Mouse (Mus musculus): Measurements from ENCODE around the gene Nat8f1. TPM values are rescaled to one million over a fixed set of nuclear protein-coding genes. Genes with fewer than 3 reads are reported as not detected.
"Not testable (repeated sequence)": the region's sequence is repeated elsewhere in the genome, so short reads cannot be mapped to it uniquely, and the experiment has no call there.

The Nat8f1 gene
- polyA plus RNA-seq, 1 experiment from 2014 or later: 3.6 TPM

DNA sequence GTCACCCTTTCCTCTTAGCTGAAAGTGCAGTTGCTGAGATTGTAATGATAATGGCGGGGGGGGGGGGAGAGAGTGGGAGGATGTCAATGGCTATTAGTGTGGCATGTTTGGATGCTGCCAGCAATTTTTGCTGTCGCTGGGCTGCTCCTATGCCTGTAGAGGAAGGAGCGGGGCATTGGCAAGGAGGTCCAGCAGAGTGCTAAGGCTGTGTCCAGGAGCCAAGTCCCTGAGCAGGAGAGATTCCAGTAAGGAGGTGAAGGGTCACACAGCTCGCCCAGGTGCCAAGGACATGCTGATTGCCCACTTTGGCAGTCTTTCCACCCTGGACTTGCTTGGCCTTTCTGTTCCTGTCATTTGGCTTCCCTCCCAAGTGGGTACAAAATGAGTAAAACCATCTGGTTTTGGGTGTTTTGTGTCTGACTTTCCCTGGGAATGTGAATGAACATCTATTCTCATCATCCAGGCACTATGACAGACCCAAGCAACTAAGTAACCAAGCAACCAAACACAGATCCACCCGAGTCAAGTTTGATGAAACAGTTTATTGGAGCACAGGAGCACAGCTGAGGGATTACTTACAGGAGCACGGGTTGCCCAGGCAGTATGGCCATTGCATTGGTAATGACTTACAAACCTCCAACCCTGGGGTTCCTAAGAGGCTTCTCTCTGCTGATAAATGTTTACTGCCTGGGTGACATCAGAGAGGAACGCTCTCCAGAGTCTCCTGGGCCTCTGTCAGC is 50.4 kb downstream of the Nat8f1 start:
- H3K4me1 ChIP-seq (ENCODE audit: control insufficient read depth, insufficient read depth, low read length); H3K4me3 ChIP-seq (ENCODE audit: low read depth, low read length); H3K4me2 ChIP-seq; H3K9me3 ChIP-seq (replicated peaks; ENCODE audit: control insufficient read depth, low read length); ATAC-seq (replicated peaks; ENCODE audit: insufficient number of reproducible peaks, low FRiP score, low TSS enrichment); H3K36me3 ChIP-seq (ENCODE audit: control insufficient read depth, insufficient read depth, low read length); H3K27ac ChIP-seq (ENCODE audit: low read depth, low read length); H3K27me3 ChIP-seq (ENCODE audit: control insufficient read depth, insufficient read depth, low read length); H3K9ac ChIP-seq (ENCODE audit: low read depth, low read length): not testable (repeated sequence)
- 68% methylated on average over 5 of the region's 7 CpGs for WGBS (ENCODE audit: insufficient replicate concordance)

DNA sequence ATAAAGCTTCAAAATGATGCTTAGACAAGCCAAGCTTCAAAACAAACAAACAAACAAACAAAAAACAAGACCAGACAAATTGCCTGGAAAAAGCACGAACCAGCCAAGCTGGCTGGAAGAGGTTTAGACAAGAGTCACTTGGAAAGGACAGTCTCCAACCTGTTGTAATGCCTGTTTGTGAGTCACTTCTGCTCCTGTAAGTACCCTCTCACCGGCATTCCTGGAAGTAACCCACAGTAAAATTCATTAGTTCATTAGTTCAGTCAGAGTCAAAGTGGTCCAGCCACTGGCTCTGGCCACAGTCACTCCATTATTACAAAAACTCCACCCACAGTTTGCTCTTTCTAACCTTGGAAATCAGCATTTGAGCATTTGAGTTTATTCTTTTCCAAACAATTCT is 51.6 kb downstream of the Nat8f1 start:
- WGBS (ENCODE audit: insufficient replicate concordance): 80% methylated on average over 2 of the region's 2 CpGs
- Histone ChIP-seq H3K4me3 (ENCODE audit: low read depth, low read length) (no peak overlapping the region), H3K9me3 (replicated peaks; ENCODE audit: control insufficient read depth, low read length) (no peaks in the 10 kb centered on the region), H3K27me3 (ENCODE audit: control insufficient read depth, insufficient read depth, low read length) (no peaks in the 10 kb centered on the region), H3K9ac (ENCODE audit: low read depth, low read length) (no peak overlapping the region), H3K4me1 (ENCODE audit: control insufficient read depth, insufficient read depth, low read length) (no peaks in the 10 kb centered on the region), H3K36me3 (ENCODE audit: control insufficient read depth, insufficient read depth, low read length) (no peaks in the 10 kb centered on the region), H3K27ac (ENCODE audit: low read depth, low read length) (no peak overlapping the region), H3K4me2 (no peak overlapping the region)
- no peak for ATAC-seq (replicated peaks; ENCODE audit: insufficient number of reproducible peaks, low FRiP score, low TSS enrichment)

DNA sequence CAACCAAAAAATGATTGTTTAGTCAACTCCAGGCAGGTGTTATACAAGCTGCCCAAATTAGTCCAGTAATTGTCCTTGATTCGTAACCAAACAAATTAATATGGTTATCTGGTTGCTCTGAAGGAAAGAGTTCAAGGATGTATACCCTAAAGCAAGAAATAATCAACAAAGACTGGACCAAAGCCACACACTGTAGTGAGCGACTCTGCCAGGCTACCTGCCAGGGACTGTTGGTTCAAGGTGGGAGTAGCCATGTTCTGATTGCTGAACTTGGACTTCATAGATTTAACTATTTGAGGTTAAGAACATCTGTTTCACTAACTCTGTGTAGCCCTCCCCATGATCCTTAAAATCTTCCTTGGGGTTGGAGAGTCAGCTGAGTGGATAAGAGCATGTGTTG is 52.4 kb downstream of the Nat8f1 start:
- 78% methylated on average over 2 of the region's 2 CpGs for WGBS (ENCODE audit: insufficient replicate concordance)

DNA sequence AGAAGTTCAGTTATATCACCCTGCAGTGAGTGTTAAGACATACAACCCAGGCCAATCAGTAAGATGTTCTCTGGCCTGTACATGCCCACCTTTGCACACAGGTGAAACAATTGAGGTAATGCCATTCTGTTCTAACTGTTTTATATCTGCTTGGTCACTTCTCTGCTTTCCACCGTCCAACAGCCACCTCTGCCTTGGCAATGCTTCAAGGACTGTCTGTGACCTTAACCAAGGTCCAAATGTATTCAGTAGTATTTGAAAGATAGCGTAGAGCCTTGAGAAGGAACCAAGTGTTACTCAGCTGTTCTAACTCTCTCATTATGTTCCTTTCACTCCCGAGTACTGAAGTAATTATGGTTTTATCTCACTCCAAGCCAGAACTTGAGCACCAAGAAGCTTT is 52.9 kb downstream of the Nat8f1 start:
- ATAC-seq (replicated peaks; ENCODE audit: insufficient number of reproducible peaks, low FRiP score, low TSS enrichment): no peak
- no peaks in the 10 kb centered on the region for H3K9me3 ChIP-seq (replicated peaks; ENCODE audit: control insufficient read depth, low read length)
- 67% methylated on average over 3 of the region's 3 CpGs for WGBS (ENCODE audit: insufficient replicate concordance)

More for the DNA sequence above, 52.4 kb downstream of the Nat8f1 start:
- Histone ChIP-seq H3K9me3 (replicated peaks; ENCODE audit: control insufficient read depth, low read length) (no peaks in the 10 kb centered on the region), H3K9ac (ENCODE audit: low read depth, low read length) (no peak overlapping the region), H3K4me2 (no peak overlapping the region), H3K4me1 (ENCODE audit: control insufficient read depth, insufficient read depth, low read length) (no peaks in the 10 kb centered on the region), H3K36me3 (ENCODE audit: control insufficient read depth, insufficient read depth, low read length) (no peaks in the 10 kb centered on the region), H3K4me3 (ENCODE audit: low read depth, low read length) (no peak overlapping the region), H3K27me3 (ENCODE audit: control insufficient read depth, insufficient read depth, low read length) (no peaks in the 10 kb centered on the region), H3K27ac (ENCODE audit: low read depth, low read length) (no peak overlapping the region)
- ATAC-seq (replicated peaks; ENCODE audit: insufficient number of reproducible peaks, low FRiP score, low TSS enrichment): no peak

DNA sequence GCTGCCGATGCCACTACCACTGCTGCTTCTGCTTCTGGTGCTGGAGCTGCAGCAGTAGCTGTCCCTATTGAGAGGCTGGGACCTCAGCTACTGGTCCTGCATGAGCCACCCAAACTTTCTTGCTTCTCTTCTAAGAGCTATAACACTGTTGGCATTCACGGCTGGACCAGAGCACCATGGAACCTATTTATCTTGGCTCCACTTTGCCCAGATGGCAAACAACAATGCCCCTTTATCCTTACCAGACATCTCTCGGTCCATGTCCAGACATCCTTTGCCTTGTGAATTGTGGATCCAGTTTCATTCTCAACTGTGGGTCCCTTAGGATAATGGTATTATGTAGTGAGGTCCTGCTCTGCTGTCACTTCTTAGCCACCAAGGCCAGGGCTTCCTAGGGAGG is 54.2 kb downstream of the Nat8f1 start:
- H3K4me3 ChIP-seq (ENCODE audit: low read depth, low read length): no peak overlapping the region
- H3K9ac ChIP-seq (ENCODE audit: low read depth, low read length): no peak overlapping the region
- no peak overlapping the region for H3K4me2 ChIP-seq
- H3K27me3 ChIP-seq (ENCODE audit: control insufficient read depth, insufficient read depth, low read length): no peaks in the 10 kb centered on the region
- no peak for ATAC-seq (replicated peaks; ENCODE audit: insufficient number of reproducible peaks, low FRiP score, low TSS enrichment)
- H3K36me3 ChIP-seq (ENCODE audit: control insufficient read depth, insufficient read depth, low read length): no peaks in the 10 kb centered on the region
- no peaks in the 10 kb centered on the region for H3K9me3 ChIP-seq (replicated peaks; ENCODE audit: control insufficient read depth, low read length)
- WGBS (ENCODE audit: insufficient replicate concordance): 73% methylated on average over 3 of the region's 3 CpGs
- H3K4me1 ChIP-seq (ENCODE audit: control insufficient read depth, insufficient read depth, low read length): no peaks in the 10 kb centered on the region
- no peak overlapping the region for H3K27ac ChIP-seq (ENCODE audit: low read depth, low read length)

More for the DNA sequence above, 52.9 kb downstream of the Nat8f1 start:
- Histone ChIP-seq H3K36me3 (ENCODE audit: control insufficient read depth, insufficient read depth, low read length) (no peaks in the 10 kb centered on the region), H3K4me1 (ENCODE audit: control insufficient read depth, insufficient read depth, low read length) (no peaks in the 10 kb centered on the region), H3K4me2 (no peak overlapping the region), H3K27ac (ENCODE audit: low read depth, low read length) (no peak overlapping the region), H3K27me3 (ENCODE audit: control insufficient read depth, insufficient read depth, low read length) (no peaks in the 10 kb centered on the region), H3K4me3 (ENCODE audit: low read depth, low read length) (no peak overlapping the region), H3K9ac (ENCODE audit: low read depth, low read length) (no peak overlapping the region)

Other genes starting within 250 kb of the Nat8f1 start
- gene Nat8f7, start 202.5 kb downstream of the Nat8f1 start, polyA plus RNA-seq (2014; fragmentation: Nextera tagmentation; extraction: Ambion mirVana): not detected in 2 replicates
- gene Nat8f3, start 149.9 kb downstream of the Nat8f1 start, polyA plus RNA-seq (2014; fragmentation: Nextera tagmentation; extraction: Ambion mirVana): 0.31 and 0.37 TPM in 2 replicates
- not detected in 2 replicates for gene Nat8f6, start 94.7 kb downstream of the Nat8f1 start, polyA plus RNA-seq (2014; fragmentation: Nextera tagmentation; extraction: Ambion mirVana)
- not detected in 2 replicates for gene Nat8f5, start 94.7 kb downstream of the Nat8f1 start, polyA plus RNA-seq (2014; fragmentation: Nextera tagmentation; extraction: Ambion mirVana)
- not detected in 2 replicates for gene Nat8, start 83.6 kb downstream of the Nat8f1 start, polyA plus RNA-seq (2014; fragmentation: Nextera tagmentation; extraction: Ambion mirVana)
- gene Nat8f2, start 46.5 kb downstream of the Nat8f1 start, polyA plus RNA-seq (2014; fragmentation: Nextera tagmentation; extraction: Ambion mirVana): not detected in 2 replicates
- 1.6 and 2.3 TPM in 2 replicates for gene Nat8f4, start 10.8 kb downstream of the Nat8f1 start, polyA plus RNA-seq (2014; fragmentation: Nextera tagmentation; extraction: Ambion mirVana)
- 21.7 and 22.8 TPM in 2 replicates for gene Tprkb, start 3.8 kb downstream of the Nat8f1 start, polyA plus RNA-seq (2014; fragmentation: Nextera tagmentation; extraction: Ambion mirVana)
- 41.6 and 52.1 TPM in 2 replicates for gene Dusp11, start 46.0 kb upstream of the Nat8f1 start, polyA plus RNA-seq (2014; fragmentation: Nextera tagmentation; extraction: Ambion mirVana)
- gene Figla, start 100.5 kb upstream of the Nat8f1 start, polyA plus RNA-seq (2014; fragmentation: Nextera tagmentation; extraction: Ambion mirVana): not detected in 2 replicates
- gene Add2, start 113.0 kb upstream of the Nat8f1 start, polyA plus RNA-seq (2014; fragmentation: Nextera tagmentation; extraction: Ambion mirVana): 11.9 and 16.4 TPM in 2 replicates

Measured in heart, embryonic 11.5 days (tissue).